Mouse (Mus musculus): Measurements from ENCODE around the gene Hsd11b1. TPM values are rescaled to one million over a fixed set of nuclear protein-coding genes. Genes with fewer than 3 reads are reported as not detected.

The Hsd11b1 gene
- total RNA-seq (2023) = 35.5 TPM

DNA sequence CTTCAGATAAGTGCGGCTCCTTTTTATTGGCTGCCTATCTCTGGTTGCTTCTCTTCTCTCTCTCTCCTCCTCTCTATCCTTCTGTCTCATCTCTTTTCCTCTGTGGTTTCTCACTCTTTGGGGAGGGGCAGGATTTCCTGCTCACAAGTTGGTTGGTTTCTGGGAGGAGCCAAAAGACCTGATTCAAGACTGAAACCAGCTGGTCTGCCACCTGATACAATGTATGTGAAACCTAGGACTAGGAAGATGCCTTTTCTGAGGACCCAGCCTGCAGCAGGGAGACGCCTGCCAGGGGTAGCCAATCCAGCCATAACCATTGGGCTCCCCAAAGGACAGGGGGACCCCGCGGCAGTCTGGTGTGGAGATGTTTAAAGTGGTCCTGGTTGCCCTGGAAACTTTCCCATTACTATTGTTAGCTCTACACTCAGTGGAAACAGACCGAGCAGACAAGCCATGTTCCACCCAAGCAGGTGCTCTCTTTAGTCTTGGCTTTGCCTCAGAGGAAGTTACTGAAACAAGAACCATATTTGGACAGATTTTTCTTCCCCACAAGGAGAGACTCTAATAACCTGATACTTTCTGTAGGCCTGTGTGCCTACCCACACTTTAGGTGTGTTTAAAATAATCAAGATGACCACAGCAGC, at the start of gene Hsd11b1:
Gene Hsd11b1, minus strand, starts transcription at position 121 of the 644 bp plus-strand sequence.

DNA sequence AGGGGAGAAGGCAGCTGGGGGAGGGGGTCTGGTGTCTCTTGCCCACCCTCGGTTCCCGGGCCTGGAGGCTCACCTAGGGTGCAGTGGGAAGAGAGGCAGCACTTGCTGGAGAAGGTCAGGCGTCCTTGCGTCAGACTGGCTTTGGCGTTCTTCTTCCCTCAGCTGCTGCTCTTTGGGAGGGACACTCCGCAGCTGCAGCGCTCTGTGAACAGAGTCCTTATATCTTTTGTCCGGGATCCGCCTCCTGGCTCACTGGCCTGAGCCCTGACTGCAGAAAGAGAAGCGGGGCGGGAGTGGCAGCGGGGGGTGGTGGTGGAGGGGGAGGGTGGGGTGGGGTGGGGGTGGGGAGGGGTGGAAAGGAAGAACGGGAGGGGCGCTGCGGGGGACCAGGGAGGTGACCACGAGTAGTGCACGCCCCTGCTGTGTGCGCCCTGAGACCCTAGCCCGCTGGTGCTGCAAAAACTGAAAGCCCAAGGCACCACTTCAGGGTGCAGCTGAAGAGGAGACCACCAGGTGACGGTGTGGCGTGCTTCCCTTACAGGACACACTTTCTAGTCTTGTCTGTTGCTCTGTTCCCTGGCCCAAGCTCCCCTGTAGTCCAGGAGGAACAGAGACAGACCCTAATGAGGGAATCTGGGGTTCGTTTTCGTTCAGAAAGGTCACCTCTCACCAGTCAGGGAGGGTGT, 9.2 kb upstream of the Hsd11b1 start, which contains the start of gene G0s2:
Gene G0s2, minus strand, starts transcription at position 302 of the 686 bp plus-strand sequence.

DNA sequence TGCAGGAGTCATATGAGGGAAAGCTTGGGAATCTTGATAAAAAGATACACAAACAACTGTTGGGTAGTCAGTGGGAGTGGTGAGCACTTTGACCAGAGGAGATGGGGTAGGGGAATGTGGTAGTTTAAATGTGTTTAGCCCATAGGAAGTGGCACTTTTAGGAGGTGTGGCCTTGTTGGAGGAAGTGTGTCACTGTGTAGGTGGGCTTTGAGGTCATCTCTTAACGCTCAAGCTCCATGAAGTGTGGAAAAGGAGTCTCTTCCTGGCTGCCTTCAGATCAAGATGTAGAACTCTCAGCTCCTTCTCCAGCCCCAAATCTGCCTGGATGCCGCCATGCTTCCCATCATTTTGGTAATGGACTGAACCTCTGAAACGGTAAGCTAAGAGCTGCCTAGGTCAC, 56.4 kb downstream of the Hsd11b1 start, which contains the start of gene Lamb3:
Gene Lamb3, plus strand, starts transcription at position 197 of the 400 bp plus-strand sequence.

DNA sequence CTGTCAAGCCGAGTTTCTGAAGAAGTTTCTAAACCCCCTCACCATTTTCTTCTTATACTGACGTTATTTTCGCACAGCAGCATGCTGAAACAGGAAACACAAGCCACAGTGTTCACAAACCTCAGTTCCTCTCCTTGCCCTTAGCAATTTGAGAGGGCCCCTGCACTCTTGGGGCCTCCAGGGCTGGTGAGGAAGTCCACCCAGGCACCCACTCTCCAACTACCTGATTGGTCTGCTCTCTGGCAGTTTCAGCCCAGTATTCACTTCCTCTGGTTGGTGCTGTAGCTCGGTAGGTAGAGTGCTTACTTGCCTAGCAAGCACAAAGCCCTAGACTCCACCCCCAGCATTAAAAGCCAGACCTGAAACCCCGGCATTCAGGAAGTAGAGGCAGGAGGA, 62.5 kb downstream of the Hsd11b1 start, which contains the start of gene Traf3ip3:
Gene Traf3ip3, minus strand, starts transcription at position 321 of the 396 bp plus-strand sequence.

Other genes with a start within 250 kb of the Hsd11b1 start
- gene Syt14, start 228.3 kb downstream of the Hsd11b1 start, total RNA-seq (2023) = 1.1 TPM
- gene Diexf, start 133.8 kb downstream of the Hsd11b1 start, total RNA-seq (2023) = 58.0 TPM
- gene Irf6, start 111.0 kb downstream of the Hsd11b1 start, total RNA-seq (2023) = 10.1 TPM
- gene A130010J15Rik, start 96.0 kb downstream of the Hsd11b1 start, total RNA-seq (2023) = 4.0 TPM
- gene Traf3ip3, start 62.4 kb downstream of the Hsd11b1 start, total RNA-seq (2023) = 491 TPM
- 14.3 TPM for gene Lamb3, start 56.4 kb downstream of the Hsd11b1 start, total RNA-seq (2023)
- 1.1 TPM for gene G0s2, start 9.1 kb upstream of the Hsd11b1 start, total RNA-seq (2023)
- gene Camk1g, start 106.2 kb upstream of the Hsd11b1 start, total RNA-seq (2023) = not detected

Measured in CD4-positive naive resting alpha-beta T cell, adult 76 days (primary cell).